ENCODE assay signal across 13 mouse cellular contexts in genomic region chr1:58458867-58459266, GRCm38 (mm10). TPM values are rescaled to one million over a fixed set of nuclear protein-coding genes. Genes with fewer than 3 reads are reported as not detected.
DNase-seq lines count a peak whose midpoint lies in the region; ATAC-seq and TF ChIP-seq lines count a peak whose summit lies in the region.
"Had no signal": no experiment of that assay in that cellular context is flagged by ENCODE, and none has a peak within 500 bp of the region (broad histone marks: within the 10 kb centered on the region; RNA-seq: fewer than 3 reads in every experiment).

No protein-coding gene starts in this region.

- no peak for TF ChIP-seq POLR2A in cerebellum, adult 2 months (IDR thresholded peaks at IDR 0.05; ENCODE audit: borderline replicate concordance, insufficient read depth, low read length)

- H3K36me3 ChIP-seq in heart, embryonic 13.5 days = peaks cover 99% of the 10 kb centered on the region
- H3K36me3 ChIP-seq in heart, embryonic 11.5 days (ENCODE audit: control insufficient read depth, insufficient read depth, low read length) = peaks cover 14% of the 10 kb centered on the region

- no peak overlapping the region for H3K9ac ChIP-seq in heart, embryonic 13.5 days
- H3K9ac ChIP-seq in heart, embryonic 11.5 days (ENCODE audit: low read depth, low read length) = no peak overlapping the region

- ATAC-seq in heart, embryonic 13.5 days (ENCODE audit: extremely low read depth, insufficient number of reproducible peaks, low FRiP score, low TSS enrichment) = no peak
- ATAC-seq in heart, embryonic 11.5 days (replicated peaks; ENCODE audit: insufficient number of reproducible peaks, low FRiP score, low TSS enrichment) = no peak
- ATAC-seq: forebrain, embryonic 16.5 days; lung, postnatal 0 days had no signal

- H3K27ac ChIP-seq in cerebellum, adult 2 months (ENCODE audit: insufficient read depth, low read length) = no peak overlapping the region
- H3K27ac ChIP-seq in heart, embryonic 13.5 days (replicated peaks) = peak overlapping the region; percentile 53
- H3K27ac ChIP-seq in heart, embryonic 11.5 days (ENCODE audit: low read depth, low read length) = no peak overlapping the region

- H3K4me3 ChIP-seq in cerebellum, adult 2 months (replicated peaks; ENCODE audit: insufficient read depth, low read depth, low read length) = no peak overlapping the region
- H3K4me3 ChIP-seq in heart, embryonic 13.5 days = no peak overlapping the region
- no peak overlapping the region for H3K4me3 ChIP-seq in heart, embryonic 11.5 days (ENCODE audit: low read depth, low read length)
- H3K4me3 ChIP-seq: myocyte had no signal

- DNase-seq in cerebellum, adult 2 months = peak; percentile 20 to 47
- DNase-seq in cerebellum, adult 9-10 months = no peak
- DNase-seq in left cerebral cortex, adult 18-20 months (ENCODE audit: low spot score in 2 of 2) = peak; percentile 8 to 42
- DNase-seq in left cerebral cortex, adult 11 months (ENCODE audit: low spot score) = no peak
- DNase-seq in brain, adult 2 months (ENCODE audit: low read depth, low spot score) = peak; percentile 59
- no peak for DNase-seq in spleen, postnatal 36 days (ENCODE audit: low spot score in 2 of 2)
- DNase-seq: gastrocnemius, postnatal 10 days; thymus, adult 2 months had no signal

- TF ChIP-seq CTCF in cerebellum, adult 2 months (IDR thresholded peaks at IDR 0.05; ENCODE audit: borderline replicate concordance, insufficient read depth, low read depth, low read length) = no peak

- 53% methylated on average over 2 of the region's 2 CpGs for WGBS in cerebellum, adult 2 months
- 43% methylated on average over 2 of the region's 2 CpGs for WGBS in heart, embryonic 13.5 days
- 63% methylated on average over 2 of the region's 2 CpGs for WGBS in heart, embryonic 11.5 days (ENCODE audit: insufficient replicate concordance)

- no peak overlapping the region for H3K4me2 ChIP-seq in heart, embryonic 13.5 days
- H3K4me2 ChIP-seq in heart, embryonic 11.5 days = no peak overlapping the region

- H3K27me3 ChIP-seq in cerebellum, adult 2 months (ENCODE audit: control insufficient read depth, insufficient read depth, low read length) = no peaks in the 10 kb centered on the region
- H3K27me3 ChIP-seq in heart, embryonic 13.5 days (replicated peaks) = no peaks in the 10 kb centered on the region
- H3K27me3 ChIP-seq in heart, embryonic 11.5 days (ENCODE audit: control insufficient read depth, insufficient read depth, low read length) = no peaks in the 10 kb centered on the region

- no peaks in the 10 kb centered on the region for H3K9me3 ChIP-seq in heart, embryonic 13.5 days
- no peaks in the 10 kb centered on the region for H3K9me3 ChIP-seq in heart, embryonic 11.5 days (replicated peaks; ENCODE audit: control insufficient read depth, low read length)

- H3K4me1 ChIP-seq in cerebellum, adult 2 months (ENCODE audit: control insufficient read depth, insufficient read depth, low read length) = no peaks in the 10 kb centered on the region
- H3K4me1 ChIP-seq in heart, embryonic 13.5 days = peaks cover 13% of the 10 kb centered on the region
- no peaks in the 10 kb centered on the region for H3K4me1 ChIP-seq in heart, embryonic 11.5 days (ENCODE audit: control insufficient read depth, insufficient read depth, low read length)

RNA-seq across cellular contexts. Expression of gene Ppil3, which starts 13.6 kb away (rescaled TPM):
- 30.0 and 31.0 TPM in 2 replicates for polyA plus RNA-seq in cerebellum, adult 2 months (2012; rRNA removed)
- 30.9 and 37.9 TPM in 2 replicates for polyA plus RNA-seq in heart, embryonic 13.5 days (2015; fragmentation: Nextera tagmentation; extraction: Ambion mirVana)
- polyA plus RNA-seq in heart, embryonic 11.5 days (2014; fragmentation: Nextera tagmentation; extraction: Ambion mirVana) = 36.5 and 37.1 TPM in 2 replicates
- 10 to 100 TPM; 25.9 to 28.6 TPM for total RNA-seq in left cerebral cortex, adult 18-20 months (2021)

RNA-seq across cellular contexts. Expression of gene Nif3l1, which starts 13.9 kb away (rescaled TPM):
- 29.1 and 32.4 TPM in 2 replicates for polyA plus RNA-seq in cerebellum, adult 2 months (2012; rRNA removed)
- 28.9 and 30.2 TPM in 2 replicates for polyA plus RNA-seq in heart, embryonic 13.5 days (2015; fragmentation: Nextera tagmentation; extraction: Ambion mirVana)
- 35.0 and 36.4 TPM in 2 replicates for polyA plus RNA-seq in heart, embryonic 11.5 days (2014; fragmentation: Nextera tagmentation; extraction: Ambion mirVana)
- 10 to 100 TPM; 16.6 to 19.7 TPM for total RNA-seq in left cerebral cortex, adult 18-20 months (2021)

RNA-seq across cellular contexts. Expression of gene Clk1, which starts 35.0 kb away (rescaled TPM):
- polyA plus RNA-seq in cerebellum, adult 2 months (2012; rRNA removed) = 252 TPM in 2 replicates
- 117 and 129 TPM in 2 replicates for polyA plus RNA-seq in heart, embryonic 13.5 days (2015; fragmentation: Nextera tagmentation; extraction: Ambion mirVana)
- 134 and 148 TPM in 2 replicates for polyA plus RNA-seq in heart, embryonic 11.5 days (2014; fragmentation: Nextera tagmentation; extraction: Ambion mirVana)
- total RNA-seq in left cerebral cortex, adult 18-20 months (2021) = 100 to 1,000 TPM; 119 to 126 TPM

RNA-seq across cellular contexts. Expression of gene Orc2, which starts 46.0 kb away (rescaled TPM):
- 21.6 and 22.6 TPM in 2 replicates for polyA plus RNA-seq in cerebellum, adult 2 months (2012; rRNA removed)
- polyA plus RNA-seq in heart, embryonic 13.5 days (2015; fragmentation: Nextera tagmentation; extraction: Ambion mirVana) = 19.6 and 21.1 TPM in 2 replicates
- 26.7 and 30.0 TPM in 2 replicates for polyA plus RNA-seq in heart, embryonic 11.5 days (2014; fragmentation: Nextera tagmentation; extraction: Ambion mirVana)
- total RNA-seq in left cerebral cortex, adult 18-20 months (2021) = 10 to 100 TPM; 26.1 to 29.9 TPM

Comparison
In these comparisons a context has a peak if more than half of its experiments do, and no peak if none do; other contexts are left out.
1. DNase-seq: peak in cerebellum, adult 2 months (2 of 2), left cerebral cortex, adult 18-20 months (2 of 2) and brain, adult 2 months (single experiment); none in cerebellum, adult 9-10 months (single experiment), left cerebral cortex, adult 11 months (single experiment) and spleen, postnatal 36 days (0 of 2).